Mouse (Mus musculus) testis, adult 2 months (tissue): ENCODE measurements around the gene Hyal1. TPM values are rescaled to one million over a fixed set of nuclear protein-coding genes. Genes with fewer than 3 reads are reported as not detected.

ENCODE experiments used
- H3K27ac ChIP-seq: fragments of 200-500 bp; 2 replicates; pipeline ENCODE4 v1.5.1; 2012; ENCODE audit warnings: low read depth, low read length; ENCODE audit not compliant: control insufficient read depth, insufficient read depth
- H3K27me3 ChIP-seq: fragments of 200-500 bp; 2 replicates; pipeline ENCODE4 v1.6.1; 2012; ENCODE audit warnings: mild to moderate bottlenecking, low read length, moderate library complexity; ENCODE audit not compliant: control insufficient read depth, insufficient read depth
- H3K36me3 ChIP-seq: fragments of 200-500 bp; 2 replicates; pipeline ENCODE4 v1.6.1; 2012; ENCODE audit warnings: mild to moderate bottlenecking, low read length; ENCODE audit not compliant: control insufficient read depth, insufficient read depth
- H3K4me1 ChIP-seq: fragments of 200-500 bp; 2 replicates; pipeline ENCODE4 v1.6.1; 2012; ENCODE audit warnings: low read length; ENCODE audit not compliant: control insufficient read depth, insufficient read depth
- H3K4me3 ChIP-seq: fragments of 200-500 bp; 2 replicates; pipeline ENCODE4 v1.5.1; 2012; ENCODE audit warnings: low read depth, mild to moderate bottlenecking, low read length, moderate library complexity, mixed read lengths; ENCODE audit not compliant: control insufficient read depth
- CTCF ChIP-seq: fragments of 200-500 bp; IDR thresholded peaks from 2 replicates; pipeline ENCODE4 v1.5.1; 2012; ENCODE audit warnings: low read depth, mild to moderate bottlenecking, inconsistent platforms, low read length, moderate library complexity; ENCODE audit not compliant: control insufficient read depth, insufficient read depth, insufficient replicate concordance
- POLR2A ChIP-seq: fragments of 200-500 bp; IDR thresholded peaks from 2 replicates; pipeline ENCODE4 v1.6.1; 2012; ENCODE audit warnings: low read depth, mild to moderate bottlenecking, inconsistent platforms, low read length, moderate library complexity; ENCODE audit not compliant: control insufficient read depth
- polyA plus RNA-seq: library from polyadenylated mRNA; depleted of rRNA; stranded (reverse); fragments of >200 nt; gene quantifications from 2 replicates; pipeline ENCODE4 v1.2.3, GENCODE M21; 2012

The Hyal1 gene
- polyA plus RNA-seq, 1 experiment, result 4.0 TPM

DNA sequence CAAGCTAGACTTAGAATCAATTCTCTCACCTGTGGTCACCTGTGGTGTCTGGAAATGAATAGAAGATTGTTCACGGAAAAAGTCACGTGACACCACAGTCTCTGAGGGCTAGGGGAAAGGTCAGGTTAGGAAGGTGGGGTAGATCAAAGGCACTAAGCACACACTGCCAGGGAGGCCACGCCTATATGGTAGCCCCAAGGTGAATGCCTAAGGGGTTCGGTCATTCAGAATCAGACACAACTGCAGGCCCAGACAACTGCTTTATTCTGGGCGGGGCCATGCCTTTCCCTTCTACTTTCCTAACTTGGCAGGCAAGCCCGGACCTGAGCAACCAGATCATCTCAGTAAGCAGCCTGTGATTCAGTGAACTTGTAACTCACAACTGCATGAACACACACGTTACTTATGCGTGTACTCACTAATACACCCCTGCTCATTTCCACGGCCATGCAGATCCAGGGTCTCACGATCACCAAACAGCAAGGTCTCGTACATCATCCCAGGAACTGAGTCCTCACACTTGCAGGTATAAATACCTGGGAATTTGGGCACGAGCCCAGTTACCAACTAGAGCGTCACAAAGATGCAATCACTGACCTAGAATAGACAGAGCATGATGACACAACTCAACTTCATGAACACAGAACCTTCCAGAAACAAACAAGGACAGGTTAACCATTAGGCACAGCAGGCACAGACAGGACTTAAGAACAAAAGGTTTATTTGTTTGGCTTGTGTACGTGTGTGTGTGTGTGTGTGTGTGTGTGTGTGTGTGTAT, 959 bp upstream of the Hyal1 start:
- no peak for TF ChIP-seq POLR2A
- no peak for TF ChIP-seq CTCF
- Histone ChIP-seq H3K4me3 (no peak overlapping the region), H3K27me3 (no peaks in the 10 kb centered on the region), H3K27ac (no peak overlapping the region), H3K36me3 (no peaks in the 10 kb centered on the region), H3K4me1 (peaks cover 3% of the 10 kb centered on the region)

- Histone ChIP-seq H3K4me1 (peaks cover 8% of the 10 kb centered on the region), H3K27me3 (no peaks in the 10 kb centered on the region), H3K4me3 (peak overlapping the region; percentile 15), H3K27ac (no peak overlapping the region), H3K36me3 (no peaks in the 10 kb centered on the region)
- no peak for TF ChIP-seq POLR2A
- no peak for TF ChIP-seq CTCF
Measured at GRCm38 (mm10) chr9:107577871-107578270, 1.1 kb downstream of the Hyal1 start.

DNA sequence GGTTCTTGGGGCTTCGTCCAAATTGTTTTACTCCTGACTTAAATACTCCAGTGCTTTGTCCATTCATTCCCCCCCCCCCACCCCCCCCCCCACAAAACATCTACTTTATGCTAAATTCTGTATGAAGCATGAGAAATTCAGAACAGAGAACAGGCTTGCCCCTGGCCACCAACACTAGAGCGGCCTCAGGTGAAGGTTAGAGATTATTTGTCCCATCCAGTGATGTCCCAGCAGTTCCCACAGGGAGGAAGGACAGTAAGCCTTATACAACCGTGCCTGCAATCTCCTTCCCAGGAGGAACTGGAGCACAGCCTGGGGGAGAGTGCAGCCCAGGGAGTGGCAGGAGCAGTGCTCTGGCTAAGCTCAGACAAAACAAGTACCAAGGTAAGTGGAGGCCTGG, 1.9 kb downstream of the Hyal1 start, which contains the start of gene Naa80:
Gene Naa80, plus strand, starts transcription at position 301 of the 400 bp plus-strand sequence.
- peak within 1 kb of the TSS; percentile 93 for H3K4me3 ChIP-seq
- no peak within 1 kb of the TSS for H3K27ac ChIP-seq

GRCm38 (mm10) chr9:107579023-107579900, 2.5 kb downstream of the Hyal1 start:
- H3K27me3 ChIP-seq, result no peaks in the 10 kb centered on the region
- TF ChIP-seq POLR2A (no peak), CTCF (no peak)
- H3K4me1 ChIP-seq, result peaks cover 8% of the 10 kb centered on the region
- peak overlapping the region; percentile 93 for H3K4me3 ChIP-seq
- no peaks in the 10 kb centered on the region for H3K36me3 ChIP-seq
- no peak overlapping the region for H3K27ac ChIP-seq

More for the DNA sequence above, 1.9 kb downstream of the Hyal1 start, which contains the start of gene Naa80:
- H3K27me3 ChIP-seq, result no peaks in the 10 kb centered on the region
- TF ChIP-seq CTCF (no peak), POLR2A (no peak)
- H3K4me1 ChIP-seq, result peaks cover 8% of the 10 kb centered on the region
- no peaks in the 10 kb centered on the region for H3K36me3 ChIP-seq

DNA sequence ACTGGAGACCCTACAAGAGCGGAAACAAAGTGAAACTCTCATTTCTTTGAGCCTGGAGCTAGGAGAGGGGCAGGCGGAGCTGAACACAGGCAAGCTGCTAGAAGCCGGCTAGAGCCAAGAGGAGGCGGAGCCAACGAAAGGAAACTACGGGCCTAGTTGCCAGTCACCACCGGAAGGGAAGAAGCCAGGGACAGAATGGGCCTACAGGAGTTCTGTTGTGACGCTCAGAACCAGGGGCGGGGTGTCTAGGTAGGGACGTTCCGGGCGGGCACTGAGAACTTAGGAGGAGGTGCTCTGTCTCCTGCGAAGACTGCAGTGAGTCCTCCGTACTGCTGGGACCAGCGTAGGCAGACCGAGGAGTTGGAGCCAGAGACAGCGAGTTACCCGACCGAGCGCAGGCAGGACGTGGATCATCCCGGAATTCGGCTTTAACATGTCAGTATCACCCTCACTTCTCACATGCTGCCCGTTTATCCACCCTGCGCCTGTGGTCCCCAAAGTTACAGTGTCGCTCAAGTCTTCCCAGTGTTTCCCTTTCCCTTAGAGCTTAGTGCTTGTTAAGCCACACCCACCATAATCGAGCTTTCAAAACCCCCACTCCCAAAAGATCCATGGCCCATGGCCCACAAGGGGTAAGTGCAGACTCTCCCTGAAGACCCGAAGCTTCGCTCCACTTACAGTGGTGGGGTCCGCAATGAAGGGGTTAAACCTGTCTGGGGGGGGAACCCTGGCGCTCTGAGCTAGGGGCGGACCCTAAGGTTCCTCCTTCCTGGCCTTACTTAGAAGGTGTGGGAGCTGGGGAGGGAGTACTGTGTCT, 4.0 kb downstream of the Hyal1 start, which contains the start of gene Hyal3:
Gene Hyal3, plus strand, starts transcription at position 318 of the 817 bp plus-strand sequence.
- Histone ChIP-seq H3K36me3 (no peaks in the 10 kb centered on the region), H3K27me3 (no peaks in the 10 kb centered on the region), H3K27ac (peak within 1 kb of the TSS; percentile 68), H3K4me1 (peaks cover 8% of the 10 kb centered on the region), H3K4me3 (peak within 1 kb of the TSS; percentile 93)
- TF ChIP-seq POLR2A, result peak; percentile 90
- TF ChIP-seq CTCF, result 0 out of 2 replicates have a peak, but pooled peaks have one; percentile 9

DNA sequence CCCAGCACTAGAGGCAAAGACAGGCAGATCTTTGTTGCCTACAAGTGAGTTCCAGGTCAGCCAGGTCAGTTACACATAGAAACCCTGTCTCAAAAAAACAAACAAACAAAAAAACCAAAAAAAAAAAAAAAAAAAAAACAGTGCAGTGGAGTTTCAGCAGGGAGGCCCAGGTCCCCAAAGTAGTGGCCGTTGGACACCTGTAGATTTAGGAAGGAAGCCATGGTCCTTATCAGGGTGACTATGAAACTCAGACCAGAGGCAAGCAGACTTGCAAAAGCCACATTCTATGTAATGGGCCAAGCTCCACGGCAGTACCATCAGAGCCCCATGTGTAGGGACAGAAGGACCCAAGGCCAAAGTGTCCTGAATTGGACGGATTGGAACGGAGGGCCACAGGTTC, 4.9 kb downstream of the Hyal1 start:
- Histone ChIP-seq H3K4me3 (peak overlapping the region; percentile 93), H3K4me1 (peaks cover 10% of the 10 kb centered on the region), H3K27ac (no peak overlapping the region), H3K27me3 (no peaks in the 10 kb centered on the region), H3K36me3 (no peaks in the 10 kb centered on the region)
- TF ChIP-seq POLR2A, result no peak
- TF ChIP-seq CTCF, result no peak
